Mouse (Mus musculus) 3T3-L1 (cell line): ENCODE measurements around the gene E2f6.

Experiments used
- DNase-seq: peaks from one replicate; pipeline ENCODE4 v3.0.0-alpha.2; 2015; ENCODE audit warnings: low read depth, low spot score

Gene E2f6

GRCm38 (mm10) chr12:16800259-16800958, 10.4 kb upstream of the E2f6 start, which contains the start of gene Greb1:
Gene Greb1 (minus strand): TSS chr12:16800886.
- no peak for DNase-seq

GRCm38 (mm10) chr12:16800959-16801315, 9.8 kb upstream of the E2f6 start:
- no peak for DNase-seq

- no peak for DNase-seq
These were observed 7.4 kb upstream of the E2f6 start for GRCm38 (mm10) chr12:16803237-16803955.

GRCm38 (mm10) chr12:16803956-16804430, 6.8 kb upstream of the E2f6 start:
- no peak for DNase-seq

- DNase-seq: peak; percentile 86
These were observed 5.3 kb upstream of the E2f6 start for GRCm38 (mm10) chr12:16805511-16805910.

GRCm38 (mm10) chr12:16808045-16808444, 2.7 kb upstream of the E2f6 start:
- DNase-seq: peak; percentile 85

- DNase-seq: no peak
These were observed 714 bp downstream of the E2f6 start for GRCm38 (mm10) chr12:16811477-16811876.

GRCm38 (mm10) chr12:16817147-16817546, 6.4 kb downstream of the E2f6 start:
- no peak for DNase-seq

GRCm38 (mm10) chr12:16818513-16818912, 7.8 kb downstream of the E2f6 start:
- DNase-seq: no peak

- DNase-seq: no peak
These were observed 10.0 kb downstream of the E2f6 start for GRCm38 (mm10) chr12:16820761-16821160.

GRCm38 (mm10) chr12:16822181-16822734, 11.5 kb downstream of the E2f6 start:
- DNase-seq: no peak

- DNase-seq: no peak
These were observed 12.9 kb downstream of the E2f6 start for GRCm38 (mm10) chr12:16823701-16824100.

GRCm38 (mm10) chr12:16828505-16828904, 17.7 kb downstream of the E2f6 start:
- DNase-seq: peak; percentile 67

GRCm38 (mm10) chr12:16829785-16830184, 19.0 kb downstream of the E2f6 start:
- peak; percentile 20 for DNase-seq

GRCm38 (mm10) chr12:16831071-16831470, 20.3 kb downstream of the E2f6 start:
- DNase-seq: peak; percentile 16

- no peak for DNase-seq
These were observed 23.9 kb downstream of the E2f6 start for GRCm38 (mm10) chr12:16834701-16835100.

GRCm38 (mm10) chr12:16836188-16836587, 25.4 kb downstream of the E2f6 start:
- DNase-seq: peak; percentile 88

GRCm38 (mm10) chr12:16837766-16838165, 27.0 kb downstream of the E2f6 start:
- DNase-seq: no peak

GRCm38 (mm10) chr12:16840842-16841782, 30.3 kb downstream of the E2f6 start:
- DNase-seq: peak; percentile 90

- peak; percentile 43 for DNase-seq
These were observed 34.1 kb downstream of the E2f6 start for GRCm38 (mm10) chr12:16844623-16845592.
